Comparison of ENCODE assay signal across 8 mouse cellular contexts in genomic region chr1:185364183-185364540, GRCm38 (mm10). TPM values are rescaled to one million over a fixed set of nuclear protein-coding genes. Genes with fewer than 3 reads are reported as not detected.
A peak's percentile ranks its signal among the peaks of the same experiment; 100 is the strongest.
DNase-seq lines count a peak whose midpoint lies in the region; ATAC-seq lines count a peak whose summit lies in the region.

No protein-coding gene starts in this region.

- peak overlapping the region; percentile 90; the same call in 1 of the 2 replicates for H3K9ac ChIP-seq in heart, embryonic 12.5 days
- peak overlapping the region; percentile 90 for H3K9ac ChIP-seq in hindbrain, embryonic 13.5 days
- H3K9ac ChIP-seq in midbrain, embryonic 13.5 days (replicated peaks), result peak overlapping the region; percentile 87

- ATAC-seq in heart, embryonic 12.5 days (ENCODE audit: insufficient number of reproducible peaks, low FRiP score), result no peak
- no peak for ATAC-seq in hindbrain, embryonic 13.5 days (ENCODE audit: low FRiP score)
- no peak for ATAC-seq in midbrain, embryonic 13.5 days
- no peak for ATAC-seq in CD4-positive, CD25-positive, alpha-beta regulatory T cell, adult 4 months

- peak overlapping the region; percentile 89; the same call in 1 of the 2 replicates for H3K27ac ChIP-seq in heart, embryonic 12.5 days (ENCODE audit: poor library complexity, severe bottlenecking)
- no peak overlapping the region for H3K27ac ChIP-seq in brown adipose tissue, adult 24 weeks (replicated peaks; ENCODE audit: low read depth, low read length)
- H3K27ac ChIP-seq in hindbrain, embryonic 13.5 days, result peak overlapping the region; percentile 48; the same call in 1 of the 2 replicates
- H3K27ac ChIP-seq in midbrain, embryonic 13.5 days, result no peak overlapping the region

- H3K4me3 ChIP-seq in heart, embryonic 12.5 days, result peak overlapping the region; percentile 78
- H3K4me3 ChIP-seq in brown adipose tissue, adult 24 weeks (ENCODE audit: insufficient read depth, low read depth, low read length), result peak overlapping the region; percentile 78
- peak overlapping the region; percentile 84 for H3K4me3 ChIP-seq in hindbrain, embryonic 13.5 days
- peak overlapping the region; percentile 95 for H3K4me3 ChIP-seq in midbrain, embryonic 13.5 days (replicated peaks)

- 27% methylated on average over 6 of the region's 6 CpGs for WGBS in heart, embryonic 12.5 days
- WGBS in hindbrain, embryonic 13.5 days, result 46% methylated on average over 6 of the region's 6 CpGs
- WGBS in midbrain, embryonic 13.5 days, result 45% methylated on average over 6 of the region's 6 CpGs

- H3K4me1 ChIP-seq in heart, embryonic 12.5 days (replicated peaks), result peaks cover 24% of the 10 kb centered on the region
- H3K4me1 ChIP-seq in brown adipose tissue, adult 24 weeks (ENCODE audit: control insufficient read depth, insufficient read depth, insufficient read length, low read length), result no peaks in the 10 kb centered on the region
- peaks cover 32% of the 10 kb centered on the region for H3K4me1 ChIP-seq in hindbrain, embryonic 13.5 days (replicated peaks)
- peaks cover 30% of the 10 kb centered on the region for H3K4me1 ChIP-seq in midbrain, embryonic 13.5 days (replicated peaks)

- H3K36me3 ChIP-seq in heart, embryonic 12.5 days, result peaks cover 7% of the 10 kb centered on the region
- peaks cover 5% of the 10 kb centered on the region; the same call in 1 of the 2 replicates for H3K36me3 ChIP-seq in hindbrain, embryonic 13.5 days
- H3K36me3 ChIP-seq in midbrain, embryonic 13.5 days, result peaks cover 8% of the 10 kb centered on the region; the same call in 1 of the 2 replicates

- no peak for DNase-seq in heart, postnatal 36 days
- DNase-seq in adrenal gland, postnatal 10 days, result no peak
- DNase-seq in urinary bladder, postnatal 10 days (ENCODE audit: low spot score), result no peak

- H3K27me3 ChIP-seq in heart, embryonic 12.5 days (replicated peaks), result no peaks in the 10 kb centered on the region
- no peaks in the 10 kb centered on the region for H3K27me3 ChIP-seq in hindbrain, embryonic 13.5 days
- no peaks in the 10 kb centered on the region for H3K27me3 ChIP-seq in midbrain, embryonic 13.5 days

- intact Hi-C loops in heart, postnatal 36 days (cut with DNase I), result no loop called here

- peak overlapping the region; percentile 77 for H3K4me2 ChIP-seq in heart, embryonic 12.5 days
- peak overlapping the region; percentile 72 for H3K4me2 ChIP-seq in hindbrain, embryonic 13.5 days
- H3K4me2 ChIP-seq in midbrain, embryonic 13.5 days (replicated peaks), result peak overlapping the region; percentile 71

- no peaks in the 10 kb centered on the region for H3K9me3 ChIP-seq in heart, embryonic 12.5 days (replicated peaks)
- no peaks in the 10 kb centered on the region for H3K9me3 ChIP-seq in hindbrain, embryonic 13.5 days
- no peaks in the 10 kb centered on the region for H3K9me3 ChIP-seq in midbrain, embryonic 13.5 days

RNA-seq across cellular contexts. Expression of gene Eprs, which starts 1.3 kb away (rescaled TPM):
- 110 and 115 TPM in 2 replicates for polyA plus RNA-seq in heart, embryonic 12.5 days (2016; fragmentation: Nextera tagmentation; extraction: Ambion mirVana)
- total RNA-seq in heart, postnatal 36 days (2021), result 10 to 100 TPM; 78.7 to 85.3 TPM
- polyA plus RNA-seq in brown adipose tissue, adult 24 weeks (2012; ENCODE audit: insufficient read depth, insufficient read length, missing spikeins), result 35.6 and 40.4 TPM in 2 replicates
- polyA plus RNA-seq in hindbrain, embryonic 13.5 days (2015; fragmentation: Nextera tagmentation; extraction: Ambion mirVana), result 146 and 155 TPM in 2 replicates
- polyA plus RNA-seq in midbrain, embryonic 13.5 days (2015; fragmentation: Nextera tagmentation; extraction: Ambion mirVana), result 142 and 144 TPM in 2 replicates
- 100 to 1,000 TPM; 108 to 114 TPM for polyA plus RNA-seq in CD4-positive, CD25-positive, alpha-beta regulatory T cell, adult 4 months (2017; shearing (Covaris generic))
- total RNA-seq in adrenal gland, postnatal 10 days (2021), result 100 to 1,000 TPM in 1 of 2 experiments, 10 to 100 TPM in 1; 93.5 to 108 TPM

RNA-seq across cellular contexts. Expression of gene Bpnt1, which starts 32.2 kb away (rescaled TPM):
- 28.6 and 29.0 TPM in 2 replicates for polyA plus RNA-seq in heart, embryonic 12.5 days (2016; fragmentation: Nextera tagmentation; extraction: Ambion mirVana)
- 10 to 100 TPM; 23.4 to 27.0 TPM for total RNA-seq in heart, postnatal 36 days (2021)
- 79.7 TPM in 2 replicates for polyA plus RNA-seq in brown adipose tissue, adult 24 weeks (2012; ENCODE audit: insufficient read depth, insufficient read length, missing spikeins)
- polyA plus RNA-seq in hindbrain, embryonic 13.5 days (2015; fragmentation: Nextera tagmentation; extraction: Ambion mirVana), result 41.0 and 46.6 TPM in 2 replicates
- polyA plus RNA-seq in midbrain, embryonic 13.5 days (2015; fragmentation: Nextera tagmentation; extraction: Ambion mirVana), result 37.4 and 37.6 TPM in 2 replicates
- 10 to 100 TPM; 15.4 to 18.1 TPM for polyA plus RNA-seq in CD4-positive, CD25-positive, alpha-beta regulatory T cell, adult 4 months (2017; shearing (Covaris generic))
- total RNA-seq in adrenal gland, postnatal 10 days (2021), result 10 to 100 TPM; 64.5 to 71.2 TPM

RNA-seq across cellular contexts. Expression of gene Iars2, which starts 35.0 kb away (rescaled TPM):
- 45.3 and 46.9 TPM in 2 replicates for polyA plus RNA-seq in heart, embryonic 12.5 days (2016; fragmentation: Nextera tagmentation; extraction: Ambion mirVana)
- total RNA-seq in heart, postnatal 36 days (2021), result 10 to 100 TPM; 81.2 to 83.4 TPM
- polyA plus RNA-seq in brown adipose tissue, adult 24 weeks (2012; ENCODE audit: insufficient read depth, insufficient read length, missing spikeins), result 71.9 and 72.7 TPM in 2 replicates
- 17.8 and 18.3 TPM in 2 replicates for polyA plus RNA-seq in hindbrain, embryonic 13.5 days (2015; fragmentation: Nextera tagmentation; extraction: Ambion mirVana)
- 19.4 and 19.9 TPM in 2 replicates for polyA plus RNA-seq in midbrain, embryonic 13.5 days (2015; fragmentation: Nextera tagmentation; extraction: Ambion mirVana)
- 10 to 100 TPM in 1 of 2 experiments, 1 to 10 TPM in 1; 5.3 to 11.6 TPM for polyA plus RNA-seq in CD4-positive, CD25-positive, alpha-beta regulatory T cell, adult 4 months (2017; shearing (Covaris generic))
- total RNA-seq in adrenal gland, postnatal 10 days (2021), result 100 to 1,000 TPM; 103 to 111 TPM

Comparison
In these comparisons a context has a peak if more than half of its experiments do, and no peak if none do; other contexts are left out.
1. H3K27ac ChIP-seq: peak in heart, embryonic 12.5 days (single experiment) and hindbrain, embryonic 13.5 days (single experiment); none in brown adipose tissue, adult 24 weeks (single experiment) and midbrain, embryonic 13.5 days (single experiment).
2. Peak in every context shown above with its lines, with median percentiles within 50 percentile points of each other: H3K4me2 ChIP-seq, H3K4me3 ChIP-seq and H3K9ac ChIP-seq.